Mouse (Mus musculus) liver, postnatal 0 days (tissue): ENCODE measurements at regions not wholly inside any gene's neighbourhood (a gene's known extent, or its start where the extent isn't known, plus 50 kb on each side); places are given as distances from the start of the nearest gene placed in this dataset.

Experiments used
- CTCF ChIP-seq: sonication (generic); IDR thresholded peaks from 2 replicates; pipeline ENCODE4 v1.5.1; 2016; ENCODE audit warnings: antibody characterized with exemption, low read depth
- EP300 ChIP-seq: IDR thresholded peaks from 2 replicates; pipeline ENCODE4 v1.6.1; 2016; ENCODE audit warnings: antibody characterized with exemption, low read depth, mild to moderate bottlenecking

DNA sequence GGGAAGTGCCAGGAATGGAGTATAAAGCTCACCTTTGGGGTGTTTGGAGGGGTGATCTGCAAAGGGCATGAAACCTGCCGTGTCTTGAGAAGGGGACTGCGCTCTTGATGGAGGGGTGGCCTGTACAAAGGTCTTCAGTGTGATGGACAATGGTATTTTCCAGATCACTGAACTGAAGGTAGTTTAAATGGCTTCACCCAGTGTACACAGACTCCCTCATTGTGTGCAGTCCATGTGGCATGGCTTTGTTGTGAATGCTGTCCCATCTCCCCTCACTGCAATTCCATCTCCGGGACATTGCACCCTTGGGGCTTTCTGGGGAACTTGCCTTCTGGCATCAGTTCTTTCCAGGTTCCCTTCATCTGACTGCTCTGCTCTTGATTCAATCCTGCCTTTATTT, 288.2 kb downstream of the Ttll7 start:
- TF ChIP-seq CTCF, result no peak
- no peak for TF ChIP-seq EP300
